In genomic region chr5:86730587-86730986, GRCm38 (mm10) we compare ENCODE assay signal across 22 mouse cellular contexts. TPM values are rescaled to one million over a fixed set of nuclear protein-coding genes. Genes with fewer than 3 reads are reported as not detected.
DNase-seq lines count a peak whose midpoint lies in the region; ATAC-seq lines count a peak whose summit lies in the region.
"Had no signal": no experiment of that assay in that cellular context is flagged by ENCODE, and none has a peak within 500 bp of the region (broad histone marks: within the 10 kb centered on the region; RNA-seq: fewer than 3 reads in every experiment).

No protein-coding gene starts in this region.

- 64% methylated on average over 4 of the region's 4 CpGs for WGBS in hindbrain, embryonic 16.5 days
- 80% methylated on average over 4 of the region's 4 CpGs for WGBS in hindbrain, embryonic 13.5 days
- 41% methylated on average over 4 of the region's 4 CpGs for WGBS in embryonic facial prominence, embryonic 13.5 days
- 52% methylated on average over 4 of the region's 4 CpGs for WGBS in stomach, embryonic 16.5 days

- H3K4me2 ChIP-seq in hindbrain, embryonic 16.5 days (ENCODE audit: low read length): no peak overlapping the region
- H3K4me2 ChIP-seq in hindbrain, embryonic 13.5 days: no peak overlapping the region
- H3K4me2 ChIP-seq in embryonic facial prominence, embryonic 13.5 days: no peak overlapping the region
- H3K4me2 ChIP-seq in stomach, embryonic 16.5 days (ENCODE audit: low read depth, low read length): no peak overlapping the region
- H3K4me2 ChIP-seq: liver, embryonic 13.5 days had no signal

- intact Hi-C loops in left cerebral cortex, postnatal 4 days (cut with DNase I): no loop called here

- no peaks in the 10 kb centered on the region for H3K9me3 ChIP-seq in hindbrain, embryonic 16.5 days (ENCODE audit: control insufficient read depth, low read length)
- no peaks in the 10 kb centered on the region for H3K9me3 ChIP-seq in hindbrain, embryonic 13.5 days
- H3K9me3 ChIP-seq in embryonic facial prominence, embryonic 13.5 days: no peaks in the 10 kb centered on the region
- H3K9me3 ChIP-seq in stomach, embryonic 16.5 days (replicated peaks; ENCODE audit: control insufficient read depth, low read length): no peaks in the 10 kb centered on the region
- H3K9me3 ChIP-seq: G1E; hindbrain, embryonic 10.5 days; liver, embryonic 13.5 days; midbrain, embryonic 10.5 days had no signal

- DNase-seq in embryo, embryonic 11 days: peak; percentile 7
- DNase-seq in embryo, embryonic 9.5 days (ENCODE audit: extremely low spot score): no peak
- DNase-seq in left cerebral cortex, postnatal 4 days: no peak
- DNase-seq in left cerebral cortex, adult 11 months (ENCODE audit: low spot score): no peak
- DNase-seq: cerebellum, adult 2 months; gastrocnemius, postnatal 36 days; kidney, postnatal 10 days; layer of hippocampus, adult 9-11 months; liver, embryonic 13.5 days; lung, postnatal 10 days; right cerebral cortex, postnatal 14 days; thymus, postnatal 14 days had no signal

- peak; percentile 37; the same call in 1 of the 2 replicates for ATAC-seq in hindbrain, embryonic 16.5 days
- ATAC-seq in hindbrain, embryonic 13.5 days (ENCODE audit: low FRiP score): no peak
- peak; percentile 63; the same call in 1 of the 2 replicates for ATAC-seq in embryonic facial prominence, embryonic 13.5 days (ENCODE audit: insufficient number of reproducible peaks, insufficient read depth, low FRiP score, low TSS enrichment, low read depth)
- ATAC-seq in stomach, embryonic 16.5 days (ENCODE audit: insufficient read depth, low FRiP score): peak; percentile 50; the same call in 1 of the 2 replicates
- ATAC-seq: intestine, embryonic 16.5 days had no signal

- no peaks in the 10 kb centered on the region for H3K27me3 ChIP-seq in hindbrain, embryonic 16.5 days (replicated peaks; ENCODE audit: control insufficient read depth, insufficient read depth, low read length)
- no peaks in the 10 kb centered on the region for H3K27me3 ChIP-seq in hindbrain, embryonic 13.5 days
- H3K27me3 ChIP-seq in embryonic facial prominence, embryonic 13.5 days: no peaks in the 10 kb centered on the region
- no peaks in the 10 kb centered on the region for H3K27me3 ChIP-seq in stomach, embryonic 16.5 days (ENCODE audit: control insufficient read depth, insufficient read depth, low read length)
- H3K27me3 ChIP-seq: liver, embryonic 13.5 days had no signal

- H3K4me3 ChIP-seq in hindbrain, embryonic 16.5 days (ENCODE audit: low read length): no peak overlapping the region
- no peak overlapping the region for H3K4me3 ChIP-seq in hindbrain, embryonic 13.5 days
- H3K4me3 ChIP-seq in embryonic facial prominence, embryonic 13.5 days: no peak overlapping the region
- no peak overlapping the region for H3K4me3 ChIP-seq in stomach, embryonic 16.5 days (replicated peaks; ENCODE audit: low read length)
- H3K4me3 ChIP-seq: hindbrain, embryonic 10.5 days; liver, embryonic 13.5 days; midbrain, embryonic 10.5 days had no signal

- H3K27ac ChIP-seq in hindbrain, embryonic 16.5 days (ENCODE audit: low read depth, low read length): no peak overlapping the region
- no peak overlapping the region for H3K27ac ChIP-seq in hindbrain, embryonic 13.5 days
- H3K27ac ChIP-seq in embryonic facial prominence, embryonic 13.5 days: no peak overlapping the region
- H3K27ac ChIP-seq in stomach, embryonic 16.5 days (ENCODE audit: low read length): peak overlapping the region; percentile 30; the same call in 1 of the 2 replicates
- H3K27ac ChIP-seq: hindbrain, embryonic 10.5 days; liver, embryonic 13.5 days; midbrain, embryonic 10.5 days had no signal

- no peaks in the 10 kb centered on the region for H3K4me1 ChIP-seq in hindbrain, embryonic 16.5 days (ENCODE audit: control insufficient read depth, insufficient read depth, low read depth, low read length)
- no peaks in the 10 kb centered on the region for H3K4me1 ChIP-seq in hindbrain, embryonic 13.5 days (replicated peaks)
- no peaks in the 10 kb centered on the region for H3K4me1 ChIP-seq in embryonic facial prominence, embryonic 13.5 days
- H3K4me1 ChIP-seq in stomach, embryonic 16.5 days (ENCODE audit: control insufficient read depth, insufficient read depth, low read length): no peaks in the 10 kb centered on the region
- H3K4me1 ChIP-seq: hindbrain, embryonic 10.5 days; liver, embryonic 13.5 days; midbrain, embryonic 10.5 days had no signal

- no peak overlapping the region for H3K9ac ChIP-seq in hindbrain, embryonic 16.5 days (ENCODE audit: low read depth, low read length)
- H3K9ac ChIP-seq in hindbrain, embryonic 13.5 days: no peak overlapping the region
- no peak overlapping the region for H3K9ac ChIP-seq in embryonic facial prominence, embryonic 13.5 days
- no peak overlapping the region for H3K9ac ChIP-seq in stomach, embryonic 16.5 days (ENCODE audit: low read length)
- H3K9ac ChIP-seq: liver, embryonic 13.5 days had no signal

- no peaks in the 10 kb centered on the region for H3K36me3 ChIP-seq in hindbrain, embryonic 16.5 days (ENCODE audit: control insufficient read depth, insufficient read depth, low read length)
- no peaks in the 10 kb centered on the region for H3K36me3 ChIP-seq in hindbrain, embryonic 13.5 days
- H3K36me3 ChIP-seq in embryonic facial prominence, embryonic 13.5 days: no peaks in the 10 kb centered on the region
- no peaks in the 10 kb centered on the region for H3K36me3 ChIP-seq in stomach, embryonic 16.5 days (ENCODE audit: control insufficient read depth, insufficient read depth, low read length)
- H3K36me3 ChIP-seq: G1E; hindbrain, embryonic 10.5 days; liver, embryonic 13.5 days; midbrain, embryonic 10.5 days had no signal

RNA-seq across cellular contexts. Expression of gene Tmprss11e, which starts 15.0 kb away (rescaled TPM):
- not detected in 2 replicates for polyA plus RNA-seq in hindbrain, embryonic 16.5 days (2015; fragmentation: Nextera tagmentation; extraction: Ambion mirVana)
- not detected in 2 replicates for polyA plus RNA-seq in hindbrain, embryonic 13.5 days (2015; fragmentation: Nextera tagmentation; extraction: Ambion mirVana)
- 0.06 TPM in 1 of 2 replicates, not detected in the other for polyA plus RNA-seq in embryonic facial prominence, embryonic 13.5 days (2015; fragmentation: Nextera tagmentation; extraction: Ambion mirVana)
- 2.3 and 4.5 TPM in 2 replicates for polyA plus RNA-seq in stomach, embryonic 16.5 days (2015; fragmentation: Nextera tagmentation; extraction: Ambion mirVana)
- not detected for total RNA-seq in left cerebral cortex, postnatal 4 days (2021)
- total RNA-seq: G1E; gastrocnemius, postnatal 36 days; left cerebral cortex, postnatal 25 days had no signal
- polyA plus RNA-seq: cerebellum, adult 2 months; cortical plate, adult 2 months; G1E; hindbrain, embryonic 10.5 days; intestine, embryonic 16.5 days; liver, embryonic 13.5 days; midbrain, embryonic 10.5 days had no signal

RNA-seq across cellular contexts. Expression of gene Tmprss11b, which starts 54.4 kb away (rescaled TPM):
- not detected in 2 replicates for polyA plus RNA-seq in hindbrain, embryonic 16.5 days (2015; fragmentation: Nextera tagmentation; extraction: Ambion mirVana)
- not detected in 2 replicates for polyA plus RNA-seq in hindbrain, embryonic 13.5 days (2015; fragmentation: Nextera tagmentation; extraction: Ambion mirVana)
- polyA plus RNA-seq in embryonic facial prominence, embryonic 13.5 days (2015; fragmentation: Nextera tagmentation; extraction: Ambion mirVana): 0.65 and 0.72 TPM in 2 replicates
- 12.2 and 14.1 TPM in 2 replicates for polyA plus RNA-seq in stomach, embryonic 16.5 days (2015; fragmentation: Nextera tagmentation; extraction: Ambion mirVana)
- total RNA-seq in left cerebral cortex, postnatal 4 days (2021): not detected
- total RNA-seq: gastrocnemius, postnatal 36 days; left cerebral cortex, postnatal 25 days had no signal
- polyA plus RNA-seq: cerebellum, adult 2 months; cortical plate, adult 2 months; G1E; hindbrain, embryonic 10.5 days; intestine, embryonic 16.5 days; liver, embryonic 13.5 days; midbrain, embryonic 10.5 days had no signal
